Mouse (Mus musculus): ENCODE data around the gene Zfp467. TPM values are rescaled to one million over a fixed set of nuclear protein-coding genes. Genes with fewer than 3 reads are reported as not detected.

Gene Zfp467
- total and polyA plus RNA-seq, 3 experiments = 1.4 to 5.9 (median 2.1) TPM

DNA sequence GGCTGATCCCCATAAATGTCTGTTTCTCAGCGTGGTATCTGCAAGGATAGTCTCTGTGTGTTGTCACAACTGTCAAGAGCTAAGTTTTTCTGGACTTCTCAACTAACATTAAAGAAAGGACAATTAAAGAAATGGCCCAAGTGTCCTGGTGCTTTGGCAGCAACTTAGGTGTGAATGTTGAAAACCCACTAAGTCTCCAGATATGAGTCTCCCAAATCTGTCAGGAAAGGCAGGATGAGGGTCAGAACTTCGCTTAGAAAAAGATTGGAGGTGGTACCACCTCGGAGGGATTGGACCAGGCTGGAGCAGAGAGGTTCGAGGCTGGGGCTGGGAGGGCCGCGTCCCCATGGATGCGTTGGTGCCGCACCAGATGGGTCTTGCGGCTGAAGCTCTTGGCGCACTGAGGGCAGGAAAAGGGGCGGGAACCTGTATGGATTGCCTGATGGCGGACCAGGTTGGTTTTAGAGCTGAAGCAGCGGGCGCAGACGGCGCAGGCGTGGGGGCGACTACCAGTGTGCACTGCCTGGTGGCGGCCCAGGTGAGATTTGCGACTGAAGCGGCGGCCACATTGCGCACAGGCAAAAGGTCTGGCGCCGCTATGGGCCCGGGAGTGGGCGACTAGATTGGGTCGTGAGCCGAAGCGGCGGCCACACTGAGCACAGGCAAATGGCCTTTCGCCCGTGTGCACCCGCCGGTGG, 7.8 kb downstream of the Zfp467 start:
- in situ Hi-C loops (cut with MboI; ENCODE audit: low pct_ligation_motif_present, low pct_unique_long_range_greater_than_20kb, low sequenced_read_pairs) (no loop called here), dilution Hi-C loops (cut with MboI; ENCODE audit: extremely low pct_ligation_motif_present, extremely low pct_unique_long_range_greater_than_20kb, low sequenced_read_pairs) (no loop called here)
- TF ChIP-seq BHLHE40 (IDR thresholded peaks at IDR 0.05; ENCODE audit: low read depth, low read length) (no peak), ZNF384 (IDR thresholded peaks at IDR 0.05; ENCODE audit: low read depth, low read length) (no peak), TBP (conservative IDR thresholded peaks at IDR 0.05; ENCODE audit: low read depth, low read length) (no peak)
- no peak overlapping the region for H3K9ac ChIP-seq (ENCODE audit: insufficient read depth, low read depth)
- no peak for DNase-seq (ENCODE audit: extremely low read depth)
- H3K36me3 ChIP-seq (replicated peaks in 1 of 2; ENCODE audit: control insufficient read depth in 1 of 2, insufficient read depth in 1 of 2, low read length in 1 of 2) = peaks cover 4 to 49% of the 10 kb centered on the region in 2 experiments
- H3K9me3 ChIP-seq (replicated peaks; ENCODE audit: low read length) = peaks cover 23% of the 10 kb centered on the region
- no peak overlapping the region for H3K4me2 ChIP-seq (ENCODE audit: insufficient read depth, low read depth, poor library complexity, severe bottlenecking)
- H3K4me1 ChIP-seq (ENCODE audit: control insufficient read depth in 1 of 2, insufficient read depth in 2 of 2) = peaks cover 0 to 22% of the 10 kb centered on the region in 2 experiments; a peak in 3 of 4 replicates
- H3K4me3 ChIP-seq (replicated peaks in 1 of 3; ENCODE audit: low read depth in 2 of 3, low read length in 2 of 3, poor library complexity in 1 of 3) = no peak overlapping the region
- no peaks in the 10 kb centered on the region for H3K79me2 ChIP-seq (replicated peaks; ENCODE audit: control insufficient read depth, extremely low read depth, insufficient read depth, poor library complexity, severe bottlenecking)
- H3K27ac ChIP-seq (ENCODE audit: insufficient read depth, low read depth) = no peak overlapping the region
- no peaks in the 10 kb centered on the region for H3K27me3 ChIP-seq (replicated peaks)

DNA sequence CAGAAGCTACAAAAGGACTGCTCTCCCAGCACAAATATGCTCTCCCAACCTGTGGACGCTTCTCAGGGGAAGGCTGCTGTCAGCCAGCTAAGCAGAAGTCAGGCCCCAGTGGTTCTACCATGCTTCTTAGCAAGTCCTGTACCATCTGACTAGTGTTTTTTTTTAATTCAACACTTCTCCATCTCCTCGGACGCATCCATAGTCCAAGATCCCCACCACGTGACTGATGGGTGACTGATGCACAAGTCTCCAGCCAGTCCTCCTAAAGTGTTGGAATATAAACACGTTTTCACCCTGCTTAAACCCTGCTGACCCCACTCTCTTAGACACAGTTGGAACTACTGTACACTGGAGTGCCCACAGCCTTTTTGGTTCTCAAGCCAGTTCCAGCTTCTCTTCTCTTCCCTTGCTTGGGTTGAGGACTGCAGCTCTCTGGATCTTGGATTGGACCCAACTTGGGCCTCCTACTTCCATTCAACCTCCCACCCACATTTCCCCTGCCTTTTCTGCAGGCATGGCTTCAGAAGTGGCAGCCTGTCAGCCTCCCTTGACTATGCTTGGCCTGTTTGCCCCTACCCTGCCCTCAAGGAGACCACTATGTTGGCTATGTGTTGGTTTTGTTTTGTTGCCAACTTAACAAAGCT, 9.8 kb downstream of the Zfp467 start:
- no peaks in the 10 kb centered on the region for H3K27me3 ChIP-seq (replicated peaks)
- in situ Hi-C loops (cut with MboI; ENCODE audit: low pct_ligation_motif_present, low pct_unique_long_range_greater_than_20kb, low sequenced_read_pairs) (no loop called here), dilution Hi-C loops (cut with MboI; ENCODE audit: extremely low pct_ligation_motif_present, extremely low pct_unique_long_range_greater_than_20kb, low sequenced_read_pairs) (no loop called here)
- H3K9ac ChIP-seq (ENCODE audit: insufficient read depth, low read depth) = no peak overlapping the region
- no peak overlapping the region for H3K27ac ChIP-seq (ENCODE audit: insufficient read depth, low read depth)
- H3K4me2 ChIP-seq (ENCODE audit: insufficient read depth, low read depth, poor library complexity, severe bottlenecking) = no peak overlapping the region
- DNase-seq (ENCODE audit: extremely low read depth) = no peak
- H3K9me3 ChIP-seq (replicated peaks; ENCODE audit: low read length) = peaks cover 8% of the 10 kb centered on the region
- H3K4me3 ChIP-seq (replicated peaks in 1 of 3; ENCODE audit: low read depth in 2 of 3, low read length in 2 of 3, poor library complexity in 1 of 3) = no peak overlapping the region
- H3K4me1 ChIP-seq (ENCODE audit: control insufficient read depth in 1 of 2, insufficient read depth in 2 of 2) = peaks cover 0 to 16% of the 10 kb centered on the region in 2 experiments; a peak in 3 of 4 replicates
- no peaks in the 10 kb centered on the region for H3K79me2 ChIP-seq (replicated peaks; ENCODE audit: control insufficient read depth, extremely low read depth, insufficient read depth, poor library complexity, severe bottlenecking)
- H3K36me3 ChIP-seq (replicated peaks in 1 of 2; ENCODE audit: control insufficient read depth in 1 of 2, insufficient read depth in 1 of 2, low read length in 1 of 2) = peaks cover 0 to 31% of the 10 kb centered on the region in 2 experiments
- TF ChIP-seq MAFK (IDR thresholded peaks at IDR 0.05; ENCODE audit: insufficient replicate concordance, low read length) (no peak), CHD2 (IDR thresholded peaks at IDR 0.05; ENCODE audit: low read length) (no peak), NELFE (IDR thresholded peaks at IDR 0.05; ENCODE audit: low read depth, low read length) (no peak), NRF1 (IDR thresholded peaks at IDR 0.05; ENCODE audit: low read depth, low read length) (no peak), ETS1 (conservative IDR thresholded peaks at IDR 0.05; ENCODE audit: low read depth, low read length) (no peak), JUN (IDR thresholded peaks at IDR 0.05; ENCODE audit: insufficient read depth, low read depth, low read length) (no peak), MAZ (IDR thresholded peaks at IDR 0.05; ENCODE audit: low read depth, low read length) (no peak), ZMIZ1 (IDR thresholded peaks at IDR 0.05; ENCODE audit: low read depth, low read length) (no peak), MAX (IDR thresholded peaks at IDR 0.05; ENCODE audit: low read length) (no peak), EP300 (IDR thresholded peaks at IDR 0.05; ENCODE audit: low read length) (no peak), ZC3H11A (IDR thresholded peaks at IDR 0.05; ENCODE audit: low read depth, low read length) (no peak), RCOR1 (conservative IDR thresholded peaks at IDR 0.05; ENCODE audit: low read depth, low read length) (no peak), UBTF (IDR thresholded peaks at IDR 0.05; ENCODE audit: low read depth, low read length) (no peak), ZNF384 (IDR thresholded peaks at IDR 0.05; ENCODE audit: low read depth, low read length) (no peak), BHLHE40 (IDR thresholded peaks at IDR 0.05; ENCODE audit: low read depth, low read length) (no peak)

Data from CH12.LX (cell line).